Mouse (Mus musculus) heart, embryonic 14.5 days (tissue): ENCODE data around the gene Coro1c. TPM values are rescaled to one million over a fixed set of nuclear protein-coding genes. Genes with fewer than 3 reads are reported as not detected.

Experiments
- ATAC-seq: fragments of 200-750 bp; cut with Nextera tagmentation; 2 replicates; pipeline ENCODE4 v1.8.0; 2017; ENCODE audit warnings: low read depth, moderate TSS enrichment; ENCODE audit not compliant: insufficient number of reproducible peaks, insufficient read depth, low FRiP score
- H3K27ac ChIP-seq, 2 experiments: fragments of 200-500 bp in 1 of 2; fragments of 300-500 bp in 1 of 2; sonication (generic) in 1 of 2; replicated peaks in 1 of 2; 2 replicates each; pipeline ENCODE4 v1.5.1; 2012 to 2014; ENCODE audit warnings: low read depth in 2 of 2, low read length in 2 of 2, control low read depth in 1 of 2, mild to moderate bottlenecking in 1 of 2, mixed read lengths in 1 of 2; ENCODE audit not compliant: control insufficient read depth in 1 of 2, insufficient read depth in 1 of 2
- H3K27me3 ChIP-seq: fragments of 300-500 bp; sonication (generic); 2 replicates; pipeline ENCODE4 v1.6.1; 2014; ENCODE audit warnings: mild to moderate bottlenecking, low read length, control low read depth; ENCODE audit not compliant: control insufficient read depth, insufficient read depth
- H3K36me3 ChIP-seq: fragments of 300-500 bp; sonication (generic); 2 replicates; pipeline ENCODE4 v1.6.1; 2014; ENCODE audit warnings: mild to moderate bottlenecking, control low read depth, low read length, mixed read lengths; ENCODE audit not compliant: control insufficient read depth, insufficient read depth
- H3K4me1 ChIP-seq, 2 experiments: fragments of 200-500 bp in 1 of 2; fragments of 300-500 bp in 1 of 2; sonication (generic) in 1 of 2; 2 replicates each; pipeline ENCODE4 v1.6.1; 2012 to 2014; ENCODE audit warnings: low read length in 2 of 2, control low read depth in 1 of 2, mixed read lengths in 1 of 2; ENCODE audit not compliant: control insufficient read depth in 2 of 2, insufficient read depth in 2 of 2
- H3K4me2 ChIP-seq: fragments of 300-500 bp; sonication (generic); 2 replicates; pipeline ENCODE4 v1.6.1; 2014; ENCODE audit warnings: mild to moderate bottlenecking, low read length
- H3K4me3 ChIP-seq, 2 experiments: fragments of 200-500 bp in 1 of 2; fragments of 300-500 bp in 1 of 2; sonication (generic) in 1 of 2; 2 replicates each; pipeline ENCODE4 v1.5.1; 2012 to 2014; ENCODE audit warnings: low read length in 2 of 2, mild to moderate bottlenecking in 2 of 2, control low read depth in 1 of 2, low read depth in 1 of 2, moderate library complexity in 1 of 2; ENCODE audit not compliant: control insufficient read depth in 1 of 2, insufficient read depth in 1 of 2
- H3K9ac ChIP-seq: fragments of 300-500 bp; sonication (generic); 2 replicates; pipeline ENCODE4 v1.6.1; 2014; ENCODE audit warnings: mild to moderate bottlenecking, low read length
- H3K9me3 ChIP-seq: fragments of 300-500 bp; sonication (generic); 2 replicates; pipeline ENCODE4 v1.6.1; 2016; ENCODE audit warnings: low read length, control low read depth; ENCODE audit not compliant: control insufficient read depth
- WGBS: fragments of 180-500 bp; shearing (Covaris S2); extraction: QIAGEN DNeasy Blood & Tissue Kit; methylation state at CpG from one replicate; pipeline ENCODE4 v1.1.7; 2014; 5-methylcytosine and 5-hydroxymethylcytosine counted together
- polyA plus RNA-seq: library from polyadenylated mRNA; unstranded; fragments of >200 nt; fragmentation: Nextera tagmentation; extraction: Ambion mirVana; gene quantifications from 2 replicates; pipeline ENCODE4 v1.2.1, GENCODE M21; 2014

Coro1c gene
- polyA plus RNA-seq, 1 experiment from 2014 or later, result 84.9 TPM

- Histone ChIP-seq H3K36me3 (no peaks in the 10 kb centered on the region), H3K9me3 (0 out of 2 replicates have a peak, but pooled peaks cover 3% of the 10 kb centered on the region), H3K27me3 (no peaks in the 10 kb centered on the region), H3K4me3 (no peak overlapping the region), H3K4me2 (no peak overlapping the region), H3K27ac (no peak overlapping the region), H3K4me1 (peaks cover 2 to 5% of the 10 kb centered on the region in 2 experiments), H3K9ac (no peak overlapping the region)
- 27% methylated on average over 10 of the region's 10 CpGs for WGBS
- ATAC-seq, result no peak
Measured at GRCm38 (mm10) chr5:113806414-113806813, 102.1 kb downstream of the Coro1c start.

- no peaks in the 10 kb centered on the region for H3K9me3 ChIP-seq
- H3K27ac ChIP-seq, result no peak overlapping the region
- no peak overlapping the region for H3K4me3 ChIP-seq
- 85% methylated on average over 9 of the region's 9 CpGs for WGBS
- no peaks in the 10 kb centered on the region for H3K27me3 ChIP-seq
- no peaks in the 10 kb centered on the region for H3K36me3 ChIP-seq
- H3K4me2 ChIP-seq, result no peak overlapping the region
- no peak overlapping the region for H3K9ac ChIP-seq
- ATAC-seq, result no peak
- peaks cover 5% of the 10 kb centered on the region in 2 experiments for H3K4me1 ChIP-seq
Measured at GRCm38 (mm10) chr5:113805301-113805700, 103.3 kb downstream of the Coro1c start.

- 62% methylated on average over 7 of the region's 7 CpGs for WGBS
- Histone ChIP-seq H3K27ac (no peak overlapping the region), H3K9ac (no peak overlapping the region), H3K9me3 (no peaks in the 10 kb centered on the region), H3K27me3 (no peaks in the 10 kb centered on the region), H3K36me3 (no peaks in the 10 kb centered on the region), H3K4me2 (no peak overlapping the region), H3K4me3 (no peak overlapping the region), H3K4me1 (peaks cover 5% of the 10 kb centered on the region in 2 experiments)
- ATAC-seq, result no peak
Measured at GRCm38 (mm10) chr5:113804395-113804966, 104.1 kb downstream of the Coro1c start.

GRCm38 (mm10) chr5:113800280-113800679 lies 108.3 kb downstream of the Coro1c start, which contains the start of gene Tmem119:
TSS of gene Tmem119 (minus strand) at chr5:113800516.
- Histone ChIP-seq H3K4me2 (peak within 1 kb of the TSS; percentile 46), H3K36me3 (no peaks in the 10 kb centered on the region), H3K27ac (peak within 1 kb of the TSS in 1 of 2 experiments; percentile 54; a peak in 2 of 4 replicates), H3K9ac (peak within 1 kb of the TSS; percentile 6; the same call in 1 of the 2 replicates), H3K4me3 (peak within 1 kb of the TSS; percentile 7 to 43; a peak in 3 of 4 replicates), H3K27me3 (no peaks in the 10 kb centered on the region; the same call in 1 of the 2 replicates), H3K4me1 (peaks cover 0 to 10% of the 10 kb centered on the region in 2 experiments; a peak in 3 of 4 replicates), H3K9me3 (no peaks in the 10 kb centered on the region)
- ATAC-seq, result peak; percentile 75
- 1% methylated on average over 11 of the region's 11 CpGs for WGBS

- Histone ChIP-seq H3K36me3 (no peaks in the 10 kb centered on the region), H3K27ac (peak overlapping the region in 1 of 2 experiments; percentile 54; a peak in 1 of 4 replicates), H3K4me2 (peak overlapping the region; percentile 46), H3K27me3 (no peaks in the 10 kb centered on the region; the same call in 1 of the 2 replicates), H3K4me1 (peaks cover 0 to 10% of the 10 kb centered on the region in 2 experiments; a peak in 3 of 4 replicates), H3K9ac (peak overlapping the region; percentile 6; the same call in 1 of the 2 replicates), H3K4me3 (peak overlapping the region; percentile 7 to 43; a peak in 3 of 4 replicates), H3K9me3 (no peaks in the 10 kb centered on the region)
- no peak for ATAC-seq
- WGBS, result 47% methylated on average over 5 of the region's 5 CpGs
Measured at GRCm38 (mm10) chr5:113799691-113800090, 108.9 kb downstream of the Coro1c start.

GRCm38 (mm10) chr5:113798525-113798924 lies 110.0 kb downstream of the Coro1c start:
- no peak overlapping the region for H3K27ac ChIP-seq
- no peaks in the 10 kb centered on the region; the same call in 1 of the 2 replicates for H3K27me3 ChIP-seq
- peaks cover 0 to 10% of the 10 kb centered on the region in 2 experiments; a peak in 3 of 4 replicates for H3K4me1 ChIP-seq
- ATAC-seq, result no peak
- no peak overlapping the region for H3K4me3 ChIP-seq
- H3K9ac ChIP-seq, result no peak overlapping the region
- H3K9me3 ChIP-seq, result no peaks in the 10 kb centered on the region
- no peaks in the 10 kb centered on the region for H3K36me3 ChIP-seq
- 69% methylated on average over 9 of the region's 9 CpGs for WGBS
- no peak overlapping the region for H3K4me2 ChIP-seq

GRCm38 (mm10) chr5:113797149-113797882 lies 111.2 kb downstream of the Coro1c start:
- no peaks in the 10 kb centered on the region for H3K36me3 ChIP-seq
- H3K4me3 ChIP-seq, result no peak overlapping the region
- H3K27ac ChIP-seq, result peak overlapping the region; percentile 19 to 26; a peak in 1 of 4 replicates
- H3K4me1 ChIP-seq, result peaks cover 0 to 10% of the 10 kb centered on the region in 2 experiments; a peak in 3 of 4 replicates
- H3K4me2 ChIP-seq, result peak overlapping the region; percentile 37
- no peaks in the 10 kb centered on the region for H3K9me3 ChIP-seq
- WGBS, result 22% methylated on average over 19 of the region's 19 CpGs
- ATAC-seq, result no peak
- H3K9ac ChIP-seq, result peak overlapping the region; percentile 10; the same call in 1 of the 2 replicates
- no peaks in the 10 kb centered on the region; the same call in 1 of the 2 replicates for H3K27me3 ChIP-seq
